In genomic region chr2:164456413-164456812, GRCm38 (mm10) we compare ENCODE assay signal across 10 mouse cellular contexts. TPM values are rescaled to one million over a fixed set of nuclear protein-coding genes. Genes with fewer than 3 reads are reported as not detected.
DNase-seq lines count a peak whose midpoint lies in the region; ATAC-seq and TF ChIP-seq lines count a peak whose summit lies in the region.
"Had no signal": no experiment of that assay in that cellular context is flagged by ENCODE, and none has a peak within 500 bp of the region (broad histone marks: within the 10 kb centered on the region; RNA-seq: fewer than 3 reads in every experiment).

No protein-coding gene starts in this region.

- H3K79me2 ChIP-seq in myocyte (ENCODE audit: control insufficient read depth, insufficient read depth) = peaks cover 2% of the 10 kb centered on the region

- H3K4me1 ChIP-seq in kidney, embryonic 15.5 days = peaks cover 53% of the 10 kb centered on the region
- H3K4me1 ChIP-seq in cortical plate, adult 2 months (ENCODE audit: control insufficient read depth, insufficient read depth, low read length) = peaks cover 4% of the 10 kb centered on the region; the same call in 1 of the 2 replicates

- H3K27ac ChIP-seq in kidney, embryonic 15.5 days = peak overlapping the region; percentile 93
- no peak overlapping the region for H3K27ac ChIP-seq in cortical plate, adult 2 months (ENCODE audit: insufficient read depth, low read length)

- TF ChIP-seq POLR2A in cortical plate, adult 2 months (IDR thresholded peaks at IDR 0.05; ENCODE audit: extremely low read depth, insufficient read depth, low read length) = no peak
- no peak for TF ChIP-seq POLR2A in myocyte (IDR thresholded peaks at IDR 0.05; ENCODE audit: insufficient read length, low read depth)

- 85% methylated on average over 1 of the region's 1 CpGs for WGBS in kidney, embryonic 15.5 days

- H3K9me3 ChIP-seq in kidney, embryonic 15.5 days (replicated peaks) = no peaks in the 10 kb centered on the region
- H3K9me3 ChIP-seq: limb, embryonic 15.5 days had no signal

- H3K4me2 ChIP-seq in kidney, embryonic 15.5 days = peak overlapping the region; percentile 51
- H3K4me2 ChIP-seq in myocyte (ENCODE audit: low read depth) = peak overlapping the region; percentile 71

- ATAC-seq in kidney, embryonic 15.5 days (replicated peaks; ENCODE audit: low FRiP score) = no peak
- ATAC-seq in inflammation-experienced regulatory T-cells, adult 6 months = peak; percentile 0

- no peak for DNase-seq in kidney, postnatal 25 days
- no peak for DNase-seq in cerebellum, postnatal 10 days
- no peak for DNase-seq in urinary bladder, adult 2 months (ENCODE audit: low spot score)
- DNase-seq in spleen, postnatal 14 days (ENCODE audit: low spot score in 2 of 2) = no peak
- DNase-seq: cerebellum, adult 11 months had no signal

- H3K27me3 ChIP-seq in kidney, embryonic 15.5 days = no peaks in the 10 kb centered on the region
- no peaks in the 10 kb centered on the region for H3K27me3 ChIP-seq in myocyte (ENCODE audit: control insufficient read depth, insufficient read depth, insufficient read length)
- H3K27me3 ChIP-seq: limb, embryonic 15.5 days had no signal

- H3K9ac ChIP-seq in kidney, embryonic 15.5 days = no peak overlapping the region; the same call in 1 of the 2 replicates
- H3K9ac ChIP-seq: limb, embryonic 15.5 days had no signal

- TF ChIP-seq CTCF in cortical plate, adult 2 months (IDR thresholded peaks at IDR 0.05; ENCODE audit: extremely low read depth, insufficient read depth, low read length) = no peak

- H3K4me3 ChIP-seq in kidney, embryonic 15.5 days (replicated peaks) = peak overlapping the region; percentile 22; the same call in 1 of the 2 replicates
- peak overlapping the region; percentile 51; the same call in 1 of the 2 replicates for H3K4me3 ChIP-seq in cortical plate, adult 2 months (ENCODE audit: insufficient read depth, low read length)
- H3K4me3 ChIP-seq in myocyte = no peak overlapping the region
- H3K4me3 ChIP-seq: limb, embryonic 15.5 days had no signal

- no peak overlapping the region for H3ac ChIP-seq in myocyte (ENCODE audit: control insufficient read depth, insufficient read length)

- H3K36me3 ChIP-seq in kidney, embryonic 15.5 days = no peaks in the 10 kb centered on the region
- no peaks in the 10 kb centered on the region for H3K36me3 ChIP-seq in myocyte (ENCODE audit: control insufficient read depth, insufficient read depth)
- H3K36me3 ChIP-seq: limb, embryonic 15.5 days had no signal

TF ChIP-seq in myocyte, 11 proteins besides CTCF, POLR2A, EP300 and RAD21:
- no peak for TF ChIP-seq MYOD1 (IDR thresholded peaks at IDR 0.05; ENCODE audit: control insufficient read depth in 1 of 3, insufficient read length in 2 of 3, low read depth in 2 of 3)
- no peak for TF ChIP-seq SRF (IDR thresholded peaks at IDR 0.05; ENCODE audit: control insufficient read depth, insufficient read length, low read depth)
- no peak for TF ChIP-seq CEBPB (IDR thresholded peaks at IDR 0.05; ENCODE audit: insufficient read depth, poor library complexity, severe bottlenecking)
- no peak for TF ChIP-seq E2F4 (IDR thresholded peaks at IDR 0.05; ENCODE audit: insufficient read depth)
- TF ChIP-seq REST (IDR thresholded peaks at IDR 0.05; ENCODE audit: insufficient read depth, insufficient read length) = no peak
- TF ChIP-seq TCF3 (IDR thresholded peaks at IDR 0.05; ENCODE audit: insufficient read length, low read depth) = no peak
- TF ChIP-seq USF1 (IDR thresholded peaks at IDR 0.05; ENCODE audit: low read depth) = no peak
- no peak for TF ChIP-seq MAX (IDR thresholded peaks at IDR 0.05; ENCODE audit: low read depth)
- TF ChIP-seq POLR2AphosphoS2 (IDR thresholded peaks at IDR 0.05; ENCODE audit: insufficient read length, low read depth) = no peak
- TF ChIP-seq TCF12 (IDR thresholded peaks at IDR 0.05; ENCODE audit: insufficient read depth, poor library complexity, severe bottlenecking) = no peak
- no peak for TF ChIP-seq MYOG (IDR thresholded peaks at IDR 0.05; ENCODE audit: control insufficient read depth in 1 of 3, insufficient read depth in 1 of 3, insufficient read length in 2 of 3, low read depth in 2 of 3)

RNA-seq across cellular contexts. Expression of gene Sys1, which starts 0.4 kb away (rescaled TPM):
- 59.2 and 64.2 TPM in 2 replicates for polyA plus RNA-seq in kidney, embryonic 15.5 days (2015; fragmentation: Nextera tagmentation; extraction: Ambion mirVana)
- 58.1 and 64.5 TPM in 2 replicates for polyA plus RNA-seq in cortical plate, adult 2 months (2012; rRNA removed)
- 10 to 100 TPM; 10.4 to 35.1 (median 25.4) TPM for polyA plus RNA-seq in inflammation-experienced regulatory T-cells, adult 6 months (2017; shearing (Covaris generic))
- 47.6 TPM for polyA plus RNA-seq in myocyte (2012; fragmentation: generic; extraction: Trizol)
- polyA plus RNA-seq in urinary bladder, adult 2 months (2012; rRNA removed) = 38.9 and 45.9 TPM in 2 replicates

RNA-seq across cellular contexts. Expression of gene Gm20458, which starts 4.4 kb away (rescaled TPM):
- polyA plus RNA-seq in kidney, embryonic 15.5 days (2015; fragmentation: Nextera tagmentation; extraction: Ambion mirVana) = 7.7 and 8.3 TPM in 2 replicates
- 7.4 and 9.5 TPM in 2 replicates for polyA plus RNA-seq in cortical plate, adult 2 months (2012; rRNA removed)
- polyA plus RNA-seq in inflammation-experienced regulatory T-cells, adult 6 months (2017; shearing (Covaris generic)) = 1 to 10 TPM in 1 of 3 experiments, not detected in 2; 4.5 TPM
- 31.6 TPM for polyA plus RNA-seq in myocyte (2012; fragmentation: generic; extraction: Trizol)
- polyA plus RNA-seq in urinary bladder, adult 2 months (2012; rRNA removed) = 3.0 and 4.4 TPM in 2 replicates

RNA-seq across cellular contexts. Expression of gene Sdc4, which starts 12.7 kb away (rescaled TPM):
- 149 and 161 TPM in 2 replicates for polyA plus RNA-seq in kidney, embryonic 15.5 days (2015; fragmentation: Nextera tagmentation; extraction: Ambion mirVana)
- 47.1 and 50.7 TPM in 2 replicates for polyA plus RNA-seq in cortical plate, adult 2 months (2012; rRNA removed)
- 10 to 100 TPM; 12.0 to 42.7 (median 41.8) TPM for polyA plus RNA-seq in inflammation-experienced regulatory T-cells, adult 6 months (2017; shearing (Covaris generic))
- 52.4 TPM for polyA plus RNA-seq in myocyte (2012; fragmentation: generic; extraction: Trizol)
- 150 and 162 TPM in 2 replicates for polyA plus RNA-seq in urinary bladder, adult 2 months (2012; rRNA removed)

RNA-seq across cellular contexts. Expression of gene Trp53tg5, which starts 17.1 kb away (rescaled TPM):
- not detected in 2 replicates for polyA plus RNA-seq in kidney, embryonic 15.5 days (2015; fragmentation: Nextera tagmentation; extraction: Ambion mirVana)
- not detected in 2 replicates for polyA plus RNA-seq in cortical plate, adult 2 months (2012; rRNA removed)
- polyA plus RNA-seq in inflammation-experienced regulatory T-cells, adult 6 months (2017; shearing (Covaris generic)) = not detected
- polyA plus RNA-seq in myocyte (2012; fragmentation: generic; extraction: Trizol) = not detected
- not detected in 2 replicates for polyA plus RNA-seq in urinary bladder, adult 2 months (2012; rRNA removed)
- polyA plus RNA-seq: limb, embryonic 15.5 days had no signal

RNA-seq across cellular contexts. Expression of gene Dbndd2, which starts 29.5 kb away (rescaled TPM):
- polyA plus RNA-seq in kidney, embryonic 15.5 days (2015; fragmentation: Nextera tagmentation; extraction: Ambion mirVana) = 13.0 and 14.0 TPM in 2 replicates
- polyA plus RNA-seq in cortical plate, adult 2 months (2012; rRNA removed) = 250 and 313 TPM in 2 replicates
- polyA plus RNA-seq in inflammation-experienced regulatory T-cells, adult 6 months (2017; shearing (Covaris generic)) = 1 to 10 TPM; 1.5 to 7.5 (median 7.1) TPM
- polyA plus RNA-seq in myocyte (2012; fragmentation: generic; extraction: Trizol) = 16.4 TPM
- 124 and 133 TPM in 2 replicates for polyA plus RNA-seq in urinary bladder, adult 2 months (2012; rRNA removed)
